Mouse (Mus musculus): ENCODE results near the gene Gm17660.

Gene Gm17660

GRCm38 (mm10) chr5:104077508-104077907, at the start of gene Gm17660:
TSS of gene Gm17660 (minus strand) at chr5:104077608.
- no peak for DNase-seq (ENCODE audit: low read depth, low spot score)

DNA sequence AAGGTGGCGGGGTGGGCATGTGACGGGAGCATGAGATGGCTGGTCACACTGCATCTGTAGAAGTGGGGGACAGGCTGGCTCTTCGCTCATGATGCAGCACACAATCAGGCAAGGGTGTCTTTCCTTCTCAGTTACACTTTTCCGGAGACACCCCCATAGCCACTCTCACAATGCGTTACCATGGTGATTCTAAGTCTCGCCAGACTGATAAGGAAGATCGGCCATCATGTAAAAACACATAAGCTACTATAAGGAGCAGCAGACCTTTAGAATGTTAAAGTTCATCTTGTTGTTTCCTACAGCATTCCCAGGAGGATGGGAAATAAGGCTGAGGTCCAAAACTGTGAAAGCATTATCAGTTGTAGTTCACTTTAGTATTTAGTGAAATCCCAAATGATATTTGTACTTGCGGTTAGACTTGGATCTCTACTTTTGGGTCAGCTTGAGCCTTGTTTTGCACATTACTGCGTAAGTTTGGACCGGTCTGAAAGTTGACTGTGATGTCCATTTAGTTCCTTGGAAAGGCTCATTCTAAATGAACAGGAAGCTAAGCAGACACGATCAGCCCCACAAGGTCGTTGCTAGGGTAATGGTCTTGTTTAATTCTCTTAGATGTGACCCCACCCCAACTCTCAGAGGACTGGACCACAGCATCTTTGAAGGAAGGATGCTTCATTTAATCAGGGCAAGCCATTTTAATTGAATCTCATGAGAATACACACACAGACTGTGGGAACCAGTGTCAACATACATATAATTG, 49.3 kb upstream of the Gm17660 start:
- DNase-seq (ENCODE audit: low read depth, low spot score): no peak

- DNase-seq (ENCODE audit: low read depth, low spot score): no peak
These were observed 46.7 kb upstream of the Gm17660 start for GRCm38 (mm10) chr5:104124016-104124658.

GRCm38 (mm10) chr5:104115890-104116289, 38.5 kb upstream of the Gm17660 start:
- DNase-seq (ENCODE audit: low read depth, low spot score): no peak

DNA sequence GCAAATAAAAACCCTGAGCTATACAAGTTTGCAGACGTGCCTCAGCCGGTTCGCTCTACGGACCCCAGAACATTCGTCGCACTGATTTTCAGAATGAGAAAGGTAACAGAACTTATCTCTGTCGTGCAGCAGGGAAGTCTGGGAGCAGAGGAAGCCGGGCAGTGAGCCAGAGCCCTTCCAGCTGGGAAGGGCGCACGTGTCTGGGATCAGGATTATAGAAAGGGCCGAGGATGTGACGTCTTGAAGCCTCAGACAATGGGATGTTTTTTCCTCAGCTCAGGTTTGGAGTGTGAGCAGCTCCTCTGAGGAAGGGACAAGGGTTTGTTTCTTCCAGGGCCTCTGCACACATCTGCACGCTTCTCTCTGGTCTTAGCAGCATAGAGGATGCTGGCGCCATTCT, 37.7 kb upstream of the Gm17660 start:
- DNase-seq (ENCODE audit: low read depth, low spot score): no peak

DNA sequence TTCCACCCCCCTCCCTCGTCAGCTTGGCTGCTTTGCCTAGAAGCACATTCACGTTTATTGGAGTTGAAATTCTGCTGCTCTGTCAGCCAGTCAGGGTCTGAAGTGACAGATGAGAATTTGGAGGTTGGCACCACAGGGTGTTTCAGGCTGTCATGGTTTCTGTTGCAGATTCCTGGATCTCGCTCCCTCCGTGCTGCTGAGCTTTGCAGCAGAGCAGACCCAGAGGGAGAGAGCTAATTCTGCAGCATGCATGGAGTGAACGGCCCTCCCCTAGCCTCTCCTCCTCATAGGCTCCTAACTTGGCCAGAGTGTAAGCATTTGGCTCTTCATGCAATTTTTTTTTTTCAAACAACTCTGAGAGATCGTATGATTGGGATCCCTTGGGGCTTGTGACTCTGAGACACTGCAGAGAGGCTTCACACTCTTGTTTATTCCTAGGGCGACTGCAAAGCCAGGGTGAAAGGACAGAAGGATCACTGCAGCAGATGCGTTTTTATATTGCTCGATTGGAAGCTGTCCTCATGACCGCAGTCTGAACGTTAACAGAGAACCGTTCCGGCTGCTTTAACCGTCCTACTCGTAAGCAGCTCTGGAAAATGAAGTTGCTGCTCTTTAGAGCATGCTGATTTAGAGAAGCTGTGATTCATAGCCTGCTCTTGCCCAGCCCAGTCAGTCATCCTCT, 36.2 kb upstream of the Gm17660 start, which contains the start of gene Sparcl1:
Gene Sparcl1 (minus strand): TSS at position 243 of the 682 bp plus-strand sequence.
- no peak for DNase-seq (ENCODE audit: low read depth, low spot score)

DNA sequence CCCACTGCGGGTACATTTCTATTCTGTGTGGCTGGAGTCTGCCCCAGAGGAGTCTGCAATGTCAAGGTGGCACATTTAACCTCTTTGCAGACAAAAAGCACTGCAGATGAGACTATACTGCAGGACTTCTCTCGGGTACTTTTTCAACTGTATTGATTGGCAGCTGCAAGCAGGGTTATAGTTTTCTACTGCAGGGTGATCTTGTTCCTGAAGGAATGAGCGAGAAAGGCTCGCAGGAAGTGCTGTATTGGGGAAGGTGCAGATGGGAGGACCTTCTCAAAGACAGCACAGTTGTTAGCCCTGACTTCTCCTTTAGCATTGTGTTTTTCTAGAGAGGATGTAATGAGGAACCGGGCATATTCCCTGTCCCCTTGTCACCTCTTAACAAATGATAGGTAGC, 35.1 kb upstream of the Gm17660 start:
- no peak for DNase-seq (ENCODE audit: low read depth, low spot score)

GRCm38 (mm10) chr5:104112016-104112415, 34.6 kb upstream of the Gm17660 start:
- DNase-seq (ENCODE audit: low read depth, low spot score): no peak

DNA sequence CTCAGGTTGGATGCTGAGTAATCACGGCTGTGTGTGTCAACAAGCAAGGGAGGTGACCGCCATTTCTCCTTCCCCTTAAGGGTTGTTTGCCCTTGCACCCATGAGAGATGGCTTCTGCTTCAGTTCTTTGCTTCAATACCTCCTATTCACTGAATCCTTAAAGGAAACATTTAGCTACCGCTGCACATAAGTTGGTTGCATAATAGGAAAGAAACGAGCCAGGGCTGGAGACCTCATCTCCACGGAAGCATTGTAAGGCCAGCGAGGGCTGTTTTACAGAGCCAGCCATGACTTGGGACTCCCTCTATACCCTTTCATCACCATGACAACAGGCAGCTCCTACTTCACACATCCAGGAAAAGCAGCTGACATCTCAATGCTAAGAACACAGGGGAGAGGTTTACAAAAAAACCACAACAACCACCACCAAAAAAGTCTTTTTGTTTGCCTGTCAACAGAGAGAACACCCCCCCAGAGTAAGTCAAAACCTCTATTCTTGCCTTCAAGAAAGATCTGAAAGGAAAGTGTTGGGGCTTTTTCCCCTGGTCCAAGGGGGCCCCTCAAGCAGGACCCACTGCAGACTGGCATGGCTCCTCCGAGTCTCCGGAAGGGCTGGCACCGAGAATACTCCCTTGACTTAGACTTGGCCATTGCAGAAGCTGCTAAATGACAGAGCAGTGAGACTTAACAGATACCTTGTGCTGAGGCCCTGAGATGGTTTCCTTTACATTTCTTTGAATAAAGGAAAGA, 32.9 kb upstream of the Gm17660 start:
- no peak for DNase-seq (ENCODE audit: low read depth, low spot score)

DNA sequence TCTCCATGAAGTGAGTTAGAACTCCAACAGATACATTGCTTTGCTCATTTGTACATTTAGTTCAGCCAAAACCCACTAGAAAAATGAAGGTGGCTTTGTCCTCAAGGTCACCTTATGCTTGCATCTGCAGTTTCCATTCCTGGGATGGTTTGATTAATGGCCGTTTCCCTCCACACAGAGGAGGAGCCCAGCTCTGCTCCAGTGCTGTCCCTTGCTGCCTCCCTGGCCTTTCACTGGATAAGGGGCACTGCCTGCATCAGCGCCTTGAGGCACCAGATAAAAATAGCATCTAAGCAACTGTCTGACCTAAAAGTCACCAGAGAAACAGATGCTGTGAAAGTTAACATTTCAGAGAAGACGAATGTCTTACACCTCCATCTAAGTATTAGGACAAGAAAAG, 32.1 kb upstream of the Gm17660 start:
- no peak for DNase-seq (ENCODE audit: low read depth, low spot score)

- no peak for DNase-seq (ENCODE audit: low read depth, low spot score)
These were observed 31.5 kb upstream of the Gm17660 start for GRCm38 (mm10) chr5:104108879-104109369.

- DNase-seq (ENCODE audit: low read depth, low spot score): no peak
These were observed 30.9 kb upstream of the Gm17660 start for GRCm38 (mm10) chr5:104108127-104108875.

GRCm38 (mm10) chr5:104104111-104104510, 26.7 kb upstream of the Gm17660 start:
- no peak for DNase-seq (ENCODE audit: low read depth, low spot score)

DNA sequence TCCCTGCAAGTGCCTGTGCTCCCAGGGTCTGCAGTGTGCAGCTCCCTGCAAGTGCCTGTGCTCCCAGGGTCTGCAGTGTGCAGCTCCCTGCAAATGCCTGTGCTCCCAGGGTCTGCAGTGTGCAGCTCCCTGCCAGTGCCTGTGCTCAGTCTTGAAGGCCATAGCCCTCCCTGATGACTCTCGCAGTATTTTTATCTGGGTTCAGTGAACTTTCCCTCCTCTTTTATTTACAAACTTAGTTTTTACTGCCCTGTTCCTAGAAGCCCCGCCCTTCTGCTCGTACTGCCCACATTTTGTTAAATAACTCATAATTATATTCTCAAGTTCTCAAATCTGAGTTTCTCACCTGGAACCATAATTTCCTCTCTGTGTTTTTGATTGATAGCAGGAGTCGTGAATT, 25.8 kb upstream of the Gm17660 start:
- no peak for DNase-seq (ENCODE audit: low read depth, low spot score)

GRCm38 (mm10) chr5:104101678-104102531, 24.5 kb upstream of the Gm17660 start:
- no peak for DNase-seq (ENCODE audit: low read depth, low spot score)

DNA sequence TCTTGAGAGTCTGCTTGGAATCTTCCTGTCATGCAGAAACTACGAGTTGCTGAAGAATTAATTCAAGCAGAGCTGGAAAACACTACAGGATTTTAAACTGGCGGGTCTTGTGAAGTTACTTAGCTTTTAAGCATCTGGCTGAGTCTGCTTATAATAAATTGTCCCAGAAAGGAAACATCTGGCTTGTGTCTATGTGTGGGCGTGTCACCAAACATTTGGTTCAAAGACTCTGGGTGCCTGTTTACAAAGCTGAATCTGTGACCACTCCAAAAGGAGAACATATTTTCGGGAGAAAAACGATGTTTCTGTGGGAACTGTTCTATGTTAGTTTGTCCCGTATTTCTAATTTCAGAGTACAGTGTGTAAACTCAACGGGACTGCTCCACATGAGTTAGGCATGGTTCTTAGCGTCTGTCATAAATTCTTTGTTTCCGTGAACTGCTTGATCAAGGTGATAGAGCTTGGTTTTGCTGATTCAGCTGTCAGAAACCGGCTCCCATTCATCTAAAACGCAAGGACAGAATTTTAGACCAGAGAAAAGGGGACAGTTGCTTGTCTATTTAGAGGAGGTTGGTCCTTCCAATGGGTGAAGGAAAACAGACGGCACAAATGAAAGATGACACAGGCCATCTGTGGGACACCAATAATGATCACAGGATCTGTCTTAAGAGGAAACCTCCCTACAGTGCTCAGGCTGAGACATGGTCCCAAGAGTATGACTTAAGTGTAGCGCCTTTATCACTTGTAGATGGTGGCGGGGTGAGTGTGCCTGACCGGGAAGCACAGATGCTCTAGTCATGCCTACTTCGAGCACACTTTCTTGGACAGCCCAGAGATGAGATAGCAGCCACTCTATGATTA, 18.9 kb upstream of the Gm17660 start:
- DNase-seq (ENCODE audit: low read depth, low spot score): no peak

DNA sequence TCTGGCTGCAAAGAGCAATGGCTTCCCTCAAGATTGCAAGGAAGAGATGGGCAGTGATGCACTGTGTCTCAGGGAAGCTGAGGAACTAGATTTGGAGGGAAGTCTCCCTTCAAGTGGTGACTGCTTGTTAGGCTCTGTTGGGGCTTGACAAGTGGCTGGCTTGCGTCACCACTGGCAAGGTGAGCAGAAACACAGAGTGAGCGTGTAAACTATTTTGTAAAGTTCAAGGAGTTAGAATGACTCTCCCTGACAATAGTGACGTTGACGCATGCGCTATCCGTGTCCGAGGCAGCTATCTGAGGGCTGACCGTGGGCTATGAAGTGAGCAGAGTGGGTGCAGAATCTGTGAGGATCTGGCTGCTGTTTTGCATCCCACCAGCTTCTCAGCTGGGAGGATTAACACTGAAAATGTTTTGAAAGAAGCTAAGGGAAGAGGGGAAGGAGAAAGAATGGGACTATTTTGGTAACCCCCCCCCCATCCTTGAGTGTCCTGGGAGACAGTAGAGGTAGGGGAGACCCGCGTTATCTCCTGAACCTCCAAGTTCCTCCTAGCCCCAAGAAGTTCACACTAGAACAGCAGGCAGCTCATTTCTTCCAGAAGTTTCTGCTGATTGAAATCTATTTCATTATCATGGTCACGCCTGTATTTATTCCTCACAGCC, 18.1 kb upstream of the Gm17660 start:
- no peak for DNase-seq (ENCODE audit: low read depth, low spot score)

DNA sequence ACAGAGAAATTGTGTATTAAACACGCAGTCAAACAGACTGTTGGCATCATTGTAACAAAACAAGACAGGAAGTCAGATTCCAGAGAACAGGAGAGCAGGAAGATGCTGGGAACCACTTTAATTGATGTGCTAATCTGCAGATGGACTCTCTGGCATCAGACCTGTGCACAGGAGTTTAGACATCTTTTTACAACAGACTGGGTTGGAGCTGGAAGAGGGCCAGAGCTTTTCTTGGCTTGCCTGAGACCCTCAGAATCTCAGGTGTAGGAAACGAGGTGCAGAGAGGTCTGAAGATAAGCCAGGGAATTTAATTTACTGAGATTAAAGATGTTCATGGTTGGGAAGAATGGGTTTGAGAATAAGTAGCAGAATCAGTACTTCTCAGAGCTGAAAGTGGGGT, 12.3 kb upstream of the Gm17660 start:
- DNase-seq (ENCODE audit: low read depth, low spot score): no peak

DNA sequence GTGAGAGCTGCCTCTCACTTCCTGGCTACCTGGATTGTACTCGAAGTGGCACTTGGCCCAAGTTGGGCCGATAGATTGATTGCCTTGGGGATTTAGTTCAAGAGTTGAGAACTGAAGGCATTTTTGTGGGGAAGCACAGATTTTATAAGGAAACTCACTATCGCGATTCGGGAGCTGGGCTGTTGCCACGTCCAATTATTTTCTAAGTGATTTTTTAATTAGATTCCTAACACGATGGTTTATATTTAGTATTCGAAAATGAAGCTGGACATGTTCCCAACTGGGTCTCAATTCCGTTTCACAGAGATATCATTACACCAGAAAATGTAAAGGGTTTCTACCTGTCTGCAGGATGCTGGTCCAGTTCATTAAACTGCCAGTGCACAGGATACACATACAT, 8.0 kb upstream of the Gm17660 start:
- DNase-seq (ENCODE audit: low read depth, low spot score): no peak

Data from c-Kit-negative CD71-positive TER-119-positive erythroid progenitor cells, embryonic 14.5 days (primary cell).